In the genomic region with DNA sequence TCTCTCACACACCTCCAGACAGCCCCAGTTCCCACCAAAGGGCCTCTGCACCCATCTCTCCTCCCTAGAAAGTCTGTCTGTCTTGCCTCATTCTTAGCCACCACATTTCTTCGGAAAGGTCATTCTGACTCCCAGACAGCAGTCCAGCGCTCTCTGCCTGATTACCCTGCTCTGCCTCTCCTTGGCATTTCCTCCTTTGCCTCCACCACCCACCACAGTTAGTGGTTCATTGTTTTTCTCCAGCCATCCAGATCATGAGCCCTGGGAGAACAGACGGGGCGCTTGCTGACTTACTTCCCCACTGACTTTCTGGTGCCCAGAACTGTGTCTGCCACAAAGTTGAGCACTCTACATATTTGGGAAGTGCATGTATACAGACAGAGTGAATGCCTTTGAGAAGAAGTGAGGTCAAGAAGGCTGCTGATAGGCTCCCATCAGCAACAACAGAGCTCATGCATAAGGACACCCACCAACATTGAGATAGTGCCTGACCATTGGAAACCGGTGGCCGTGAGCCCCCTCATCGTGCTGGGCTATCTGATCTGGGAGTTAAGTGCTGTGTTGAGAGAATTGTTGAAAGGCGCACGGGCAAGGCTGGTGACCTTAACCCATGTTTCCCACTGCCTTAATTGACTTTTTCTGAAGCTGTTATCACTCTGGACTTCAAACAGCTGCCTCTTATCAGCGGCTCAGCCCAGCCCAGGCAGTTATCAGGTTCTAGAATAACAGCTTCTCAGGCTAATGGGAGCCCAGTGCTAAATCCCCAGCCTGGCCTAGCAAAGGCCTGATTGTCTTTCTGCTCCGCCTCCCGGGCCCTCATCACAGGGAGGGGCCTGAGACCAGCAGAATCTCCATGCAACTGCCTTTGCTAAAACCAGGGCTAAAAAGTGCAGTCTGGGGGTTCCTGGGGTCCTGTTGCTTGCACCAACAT, we compare ENCODE assay signal across 12 mouse cellular contexts. TPM values are rescaled to one million over a fixed set of nuclear protein-coding genes. Genes with fewer than 3 reads are reported as not detected.
DNase-seq lines count a peak whose midpoint lies in the region; ATAC-seq and TF ChIP-seq lines count a peak whose summit lies in the region.
"Had no signal": no experiment of that assay in that cellular context is flagged by ENCODE, and none has a peak within 500 bp of the region (broad histone marks: within the 10 kb centered on the region; RNA-seq: fewer than 3 reads in every experiment).

No protein-coding gene starts in this region.

- no peak overlapping the region for H3K9ac ChIP-seq in kidney, postnatal 0 days (ENCODE audit: low read depth, low read length)
- H3K9ac ChIP-seq in forebrain, embryonic 14.5 days (ENCODE audit: low read length), result no peak overlapping the region

- WGBS in kidney, postnatal 0 days, result 27% methylated on average over 12 of the region's 12 CpGs
- 19% methylated on average over 12 of the region's 12 CpGs for WGBS in small intestine, adult 2 months
- 34% methylated on average over 12 of the region's 12 CpGs for WGBS in forebrain, embryonic 14.5 days

- no peak overlapping the region for H3K4me3 ChIP-seq in kidney, postnatal 0 days (replicated peaks; ENCODE audit: low read depth, low read length)
- H3K4me3 ChIP-seq in small intestine, adult 2 months (ENCODE audit: low read depth, low read length), result no peak overlapping the region
- no peak overlapping the region for H3K4me3 ChIP-seq in forebrain, embryonic 14.5 days (ENCODE audit: low read depth, low read length)

- TF ChIP-seq CTCF in kidney, postnatal 0 days (IDR thresholded peaks at IDR 0.05; ENCODE audit: low read depth), result no peak
- no peak for TF ChIP-seq CTCF in brain, embryonic 14.5 days (IDR thresholded peaks at IDR 0.05; ENCODE audit: borderline replicate concordance, extremely low read depth, insufficient read depth, insufficient read length)
- TF ChIP-seq CTCF in small intestine, adult 2 months (IDR thresholded peaks at IDR 0.05; ENCODE audit: extremely low read depth, insufficient read length, insufficient replicate concordance, low read depth, low read length), result no peak

- H3K4me2 ChIP-seq in kidney, postnatal 0 days (ENCODE audit: low read length), result no peak overlapping the region
- H3K4me2 ChIP-seq in forebrain, embryonic 14.5 days (ENCODE audit: low read length), result no peak overlapping the region

- no peaks in the 10 kb centered on the region for H3K36me3 ChIP-seq in kidney, postnatal 0 days (ENCODE audit: insufficient read depth, low read length)
- H3K36me3 ChIP-seq in small intestine, adult 2 months (ENCODE audit: control insufficient read depth, insufficient read depth, low read length), result no peaks in the 10 kb centered on the region
- no peaks in the 10 kb centered on the region for H3K36me3 ChIP-seq in forebrain, embryonic 14.5 days (ENCODE audit: control insufficient read depth, insufficient read depth, low read length)

- no peak for ATAC-seq in kidney, postnatal 0 days (replicated peaks; ENCODE audit: low FRiP score, low read depth)
- ATAC-seq in erythroid progenitor cell, adult 5-6 weeks (replicated peaks; ENCODE audit: low FRiP score, poor library complexity, severe bottlenecking), result peak; percentile 88
- ATAC-seq in forebrain, embryonic 14.5 days, result no peak

- peak; percentile 22 for DNase-seq in kidney, postnatal 0 days (ENCODE audit: low spot score)
- no peak for DNase-seq in kidney, adult 9 months
- DNase-seq in brain, embryonic 14.5 days (ENCODE audit: low read depth), result peak; percentile 27
- no peak for DNase-seq in forebrain, embryonic 14.5 days (ENCODE audit: low spot score)
- no peak for DNase-seq in frontal cortex, adult 2 months (ENCODE audit: extremely low spot score in 1 of 2, low spot score in 1 of 2)
- DNase-seq: cerebellum, adult 18-20 months; gastrocnemius, postnatal 10 days; layer of hippocampus, adult 9-11 months had no signal

- peak overlapping the region; percentile 47; the same call in 1 of the 2 replicates for H3K27ac ChIP-seq in kidney, postnatal 0 days
- peak overlapping the region; percentile 94 for H3K27ac ChIP-seq in small intestine, adult 2 months (ENCODE audit: insufficient read depth, low read depth, low read length)
- H3K27ac ChIP-seq in forebrain, embryonic 14.5 days (ENCODE audit: low read depth, low read length), result no peak overlapping the region

- H3K9me3 ChIP-seq in kidney, postnatal 0 days (replicated peaks; ENCODE audit: low read length), result no peaks in the 10 kb centered on the region
- H3K9me3 ChIP-seq in forebrain, embryonic 14.5 days (replicated peaks; ENCODE audit: control insufficient read depth, low read length), result no peaks in the 10 kb centered on the region

- 0 out of 2 replicates have a peak, but pooled peaks cover under 1% of the 10 kb centered on the region for H3K4me1 ChIP-seq in kidney, postnatal 0 days (replicated peaks; ENCODE audit: insufficient read depth, low read length)
- peaks cover 43% of the 10 kb centered on the region for H3K4me1 ChIP-seq in small intestine, adult 2 months (ENCODE audit: control insufficient read depth, insufficient read depth, insufficient read length, low read length)
- peaks cover 1% of the 10 kb centered on the region; the same call in 1 of the 2 replicates for H3K4me1 ChIP-seq in forebrain, embryonic 14.5 days (ENCODE audit: control insufficient read depth, insufficient read depth, low read length)

- no peaks in the 10 kb centered on the region for H3K27me3 ChIP-seq in kidney, postnatal 0 days (ENCODE audit: insufficient read depth, low read length)
- no peaks in the 10 kb centered on the region for H3K27me3 ChIP-seq in small intestine, adult 2 months (ENCODE audit: control insufficient read depth, insufficient read depth, low read length)
- no peaks in the 10 kb centered on the region for H3K27me3 ChIP-seq in forebrain, embryonic 14.5 days (replicated peaks; ENCODE audit: control insufficient read depth, insufficient read depth, low read length)

- TF ChIP-seq POLR2A in brain, embryonic 14.5 days (IDR thresholded peaks at IDR 0.05; ENCODE audit: borderline replicate concordance, extremely low read depth, insufficient read depth, insufficient read length, poor library complexity, severe bottlenecking), result no peak
- TF ChIP-seq POLR2A in small intestine, adult 2 months (IDR thresholded peaks at IDR 0.05; ENCODE audit: low read depth, low read length), result no peak

RNA-seq across cellular contexts. Expression of a gene that starts 37.0 kb away (rescaled TPM):
- not detected in 2 replicates for polyA plus RNA-seq in kidney, postnatal 0 days (2015; fragmentation: Nextera tagmentation; extraction: Ambion mirVana)
- 0.35 and 0.46 TPM in 2 replicates for polyA plus RNA-seq in brain, embryonic 14.5 days (2012; rRNA removed)
- total RNA-seq in erythroid progenitor cell, adult 5-6 weeks (2015; ENCODE audit: low replicate concordance), result not detected in 2 replicates
- not detected in 2 replicates for total RNA-seq in erythroid progenitor cell, adult 5-6 weeks (2017; ENCODE audit: low replicate concordance)
- 1.9 and 2.2 TPM in 2 replicates for polyA plus RNA-seq in small intestine, adult 2 months (2012; rRNA removed)
- 0.24 and 0.33 TPM in 2 replicates for polyA plus RNA-seq in forebrain, embryonic 14.5 days (2014; fragmentation: Nextera tagmentation; extraction: Ambion mirVana)
- polyA plus RNA-seq in frontal cortex, adult 2 months (2012; rRNA removed), result 265 and 291 TPM in 2 replicates
- polyA plus RNA-seq: lung, embryonic 16.5 days; neural tube, embryonic 11.5 days had no signal

RNA-seq across cellular contexts. Expression of a gene that starts 53.9 kb away (rescaled TPM):
- 36.1 and 39.2 TPM in 2 replicates for polyA plus RNA-seq in kidney, postnatal 0 days (2015; fragmentation: Nextera tagmentation; extraction: Ambion mirVana)
- 0.15 and 0.20 TPM in 2 replicates for polyA plus RNA-seq in brain, embryonic 14.5 days (2012; rRNA removed)
- total RNA-seq in erythroid progenitor cell, adult 5-6 weeks (2015; ENCODE audit: low replicate concordance), result not detected in 2 replicates
- not detected in 2 replicates for total RNA-seq in erythroid progenitor cell, adult 5-6 weeks (2017; ENCODE audit: low replicate concordance)
- polyA plus RNA-seq in small intestine, adult 2 months (2012; rRNA removed), result 110 and 185 TPM in 2 replicates
- 0.13 and 0.14 TPM in 2 replicates for polyA plus RNA-seq in forebrain, embryonic 14.5 days (2014; fragmentation: Nextera tagmentation; extraction: Ambion mirVana)
- polyA plus RNA-seq in frontal cortex, adult 2 months (2012; rRNA removed), result 0.10 and 0.21 TPM in 2 replicates

RNA-seq across cellular contexts. Expression of a gene that starts 57.8 kb away (rescaled TPM):
- polyA plus RNA-seq in kidney, postnatal 0 days (2015; fragmentation: Nextera tagmentation; extraction: Ambion mirVana), result 47.4 and 49.3 TPM in 2 replicates
- 333 and 385 TPM in 2 replicates for polyA plus RNA-seq in brain, embryonic 14.5 days (2012; rRNA removed)
- 19.3 and 21.3 TPM in 2 replicates for total RNA-seq in erythroid progenitor cell, adult 5-6 weeks (2015; ENCODE audit: low replicate concordance)
- total RNA-seq in erythroid progenitor cell, adult 5-6 weeks (2017; ENCODE audit: low replicate concordance), result 12.3 and 17.8 TPM in 2 replicates
- polyA plus RNA-seq in small intestine, adult 2 months (2012; rRNA removed), result 31.0 and 82.9 TPM in 2 replicates
- polyA plus RNA-seq in forebrain, embryonic 14.5 days (2014; fragmentation: Nextera tagmentation; extraction: Ambion mirVana), result 213 and 251 TPM in 2 replicates
- polyA plus RNA-seq in frontal cortex, adult 2 months (2012; rRNA removed), result 337 and 341 TPM in 2 replicates

Comparison
In these comparisons a context has a peak if more than half of its experiments do, and no peak if none do; other contexts are left out.
1. DNase-seq: peak in kidney, postnatal 0 days (single experiment) and brain, embryonic 14.5 days (single experiment); none in kidney, adult 9 months (single experiment), forebrain, embryonic 14.5 days (single experiment) and frontal cortex, adult 2 months (0 of 2).
2. RNA of a gene that starts 37.0 kb away (polyA plus RNA-seq): 265 to 291 TPM in frontal cortex, adult 2 months; 1.9 to 2.2 TPM in small intestine, adult 2 months, 0.35 to 0.46 TPM in brain, embryonic 14.5 days, 0.24 to 0.33 TPM in forebrain, embryonic 14.5 days and not detected in kidney, postnatal 0 days; every median in the first group is over 10 times any median in the second.
3. RNA of a gene that starts 53.9 kb away (polyA plus RNA-seq): 110 to 185 TPM in small intestine, adult 2 months and 36.1 to 39.2 TPM in kidney, postnatal 0 days; 0.15 to 0.20 TPM in brain, embryonic 14.5 days, 0.13 to 0.14 TPM in forebrain, embryonic 14.5 days and 0.10 to 0.21 TPM in frontal cortex, adult 2 months; every median in the first group is over 10 times any median in the second.